Mouse (Mus musculus) cerebellum, adult 2 months (tissue): ENCODE results near the gene Psma3.
"Not testable (repeated sequence)": the region's sequence is repeated elsewhere in the genome, so short reads cannot be mapped to it uniquely, and the experiment has no call there.

Experiments used
- CTCF ChIP-seq: fragments of 200-500 bp; IDR thresholded peaks from 2 replicates; pipeline ENCODE4 v1.5.1; 2011; ENCODE audit warnings: low read depth, mild to moderate bottlenecking, control low read depth, low read length, moderate library complexity, borderline replicate concordance; ENCODE audit not compliant: insufficient read depth
- POLR2A ChIP-seq: fragments of 200-500 bp; IDR thresholded peaks from 2 replicates; pipeline ENCODE4 v1.6.1; 2011; ENCODE audit warnings: low read length, control low read depth, borderline replicate concordance; ENCODE audit not compliant: insufficient read depth

GRCm38 (mm10) chr12:71028265-71028664 is 53.8 kb downstream of the Psma3 start:
- TF ChIP-seq POLR2A, CTCF: not testable (repeated sequence)
